Mouse (Mus musculus): ENCODE data around the gene Tmem175. TPM values are rescaled to one million over a fixed set of nuclear protein-coding genes. Genes with fewer than 3 reads are reported as not detected.
A peak's percentile ranks its signal among the peaks of the same experiment; 100 is the strongest.

Gene Tmem175
- polyA plus RNA-seq, 1 experiment from 2014 or later: 16.5 TPM

DNA sequence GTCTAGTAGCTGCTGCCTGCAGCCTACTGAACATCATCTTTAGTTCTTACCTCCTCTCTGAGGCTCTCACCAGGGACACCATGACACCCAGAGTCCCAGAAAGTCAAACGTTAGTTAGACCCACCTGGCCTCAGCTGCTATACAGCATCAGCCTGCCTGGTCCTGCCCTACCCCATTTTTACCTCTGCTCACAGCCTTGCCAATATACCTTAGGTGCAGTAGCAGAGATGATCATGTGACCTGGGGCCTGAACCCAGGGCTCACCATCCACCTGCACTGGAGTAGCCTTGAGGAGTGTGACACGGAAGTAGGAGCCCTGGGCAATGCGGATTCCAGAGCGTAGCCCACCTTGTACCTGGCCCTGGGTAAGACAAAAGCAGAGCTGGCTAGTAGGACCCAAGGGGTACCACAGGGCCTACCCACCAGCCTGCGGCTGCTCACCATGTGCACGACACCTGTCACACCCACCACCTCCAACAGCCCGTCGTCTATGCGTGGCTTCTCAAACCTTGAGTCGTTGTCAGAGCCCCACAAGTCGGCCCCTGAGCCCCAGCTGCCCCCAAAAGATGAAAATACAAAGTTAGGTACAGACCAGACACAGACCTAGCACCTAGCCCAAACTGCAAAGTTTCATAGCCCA, 19.5 kb downstream of the Tmem175 start:
- Histone ChIP-seq H3K36me3 (ENCODE audit: control insufficient read depth, insufficient read depth, low read length) (peaks cover 4% of the 10 kb centered on the region; the same call in 1 of the 2 replicates), H3K27me3 (ENCODE audit: control insufficient read depth, insufficient read depth, low read length) (no peaks in the 10 kb centered on the region), H3K27ac (replicated peaks; ENCODE audit: low read depth, low read length) (no peak overlapping the region), H3K9ac (ENCODE audit: low read length) (no peak overlapping the region), H3K4me1 (ENCODE audit: control insufficient read depth, insufficient read depth, low read length) (no peaks in the 10 kb centered on the region), H3K9me3 (ENCODE audit: control insufficient read depth, low read length) (no peaks in the 10 kb centered on the region), H3K4me2 (ENCODE audit: low read depth, severe bottlenecking) (no peak overlapping the region), H3K4me3 (ENCODE audit: low read depth, low read length) (no peak overlapping the region)
- DNase-seq (ENCODE audit: low spot score) (no peak), ATAC-seq (ENCODE audit: insufficient number of reproducible peaks, low FRiP score, low TSS enrichment, low read depth) (no peak)
- 94% methylated on average over 11 of the region's 11 CpGs for WGBS

- Histone ChIP-seq H3K4me1 (ENCODE audit: control insufficient read depth, insufficient read depth, low read length) (no peaks in the 10 kb centered on the region), H3K4me2 (ENCODE audit: low read depth, severe bottlenecking) (no peak overlapping the region), H3K36me3 (ENCODE audit: control insufficient read depth, insufficient read depth, low read length) (peaks cover 7% of the 10 kb centered on the region; the same call in 1 of the 2 replicates), H3K4me3 (ENCODE audit: low read depth, low read length) (no peak overlapping the region), H3K9ac (ENCODE audit: low read length) (no peak overlapping the region), H3K27ac (replicated peaks; ENCODE audit: low read depth, low read length) (no peak overlapping the region), H3K9me3 (ENCODE audit: control insufficient read depth, low read length) (no peaks in the 10 kb centered on the region), H3K27me3 (ENCODE audit: control insufficient read depth, insufficient read depth, low read length) (no peaks in the 10 kb centered on the region)
- WGBS: 91% methylated on average over 7 of the region's 7 CpGs
- ATAC-seq (ENCODE audit: insufficient number of reproducible peaks, low FRiP score, low TSS enrichment, low read depth) (no peak), DNase-seq (ENCODE audit: low spot score) (no peak)
Observed at GRCm38 (mm10) chr5:108650341-108650740, 20.8 kb downstream of the Tmem175 start.

DNA sequence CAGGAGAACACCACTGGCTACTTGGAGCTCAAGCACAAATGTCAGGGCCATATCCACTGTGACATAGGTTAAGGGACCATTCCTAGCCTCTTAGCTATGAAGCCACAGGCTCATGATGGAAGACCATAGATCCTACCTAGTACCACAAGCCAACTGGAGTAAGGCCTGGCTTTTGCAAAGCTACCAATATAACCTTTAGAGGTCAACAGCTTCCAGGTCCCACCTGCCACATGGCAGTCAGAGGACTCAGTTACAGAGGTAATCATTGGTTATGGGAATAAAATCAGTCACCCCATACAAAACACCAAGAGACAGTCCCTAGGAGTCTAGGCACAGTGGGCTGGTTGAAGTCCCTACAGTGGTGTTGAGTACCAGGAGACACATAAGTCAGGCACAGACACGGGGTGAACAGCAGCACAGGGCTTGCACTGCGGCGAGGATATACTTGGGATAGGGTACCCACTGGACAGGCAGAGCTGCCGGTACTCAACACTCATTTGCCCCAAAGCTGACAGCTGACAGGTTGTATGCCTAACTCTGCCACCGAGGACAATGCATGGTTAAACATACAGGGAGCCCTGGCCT, 21.7 kb downstream of the Tmem175 start:
- peaks cover 7% of the 10 kb centered on the region; the same call in 1 of the 2 replicates for H3K36me3 ChIP-seq (ENCODE audit: control insufficient read depth, insufficient read depth, low read length)

DNA sequence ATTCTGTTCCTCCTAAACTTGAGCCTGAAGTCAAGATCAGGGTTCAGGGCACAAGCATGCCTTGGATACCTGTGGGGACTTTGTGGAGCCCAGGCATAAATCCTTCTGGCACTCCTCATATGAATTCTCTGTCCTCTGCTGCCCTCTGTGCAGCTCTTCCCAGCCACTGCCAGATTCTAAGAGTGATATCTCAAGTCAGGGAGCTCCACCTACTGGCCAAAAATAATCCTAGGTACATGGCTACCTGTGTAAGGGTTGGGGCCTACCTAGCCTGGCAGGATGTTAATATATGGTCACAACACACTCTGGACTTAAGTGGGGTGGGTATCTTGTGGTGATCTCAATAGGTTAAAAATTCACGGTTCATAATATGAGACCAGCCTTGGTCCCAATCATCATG, 22.3 kb downstream of the Tmem175 start:
- no peak overlapping the region for H3K27ac ChIP-seq (replicated peaks; ENCODE audit: low read depth, low read length)
- no peak overlapping the region for H3K4me3 ChIP-seq (ENCODE audit: low read depth, low read length)
- H3K9me3 ChIP-seq (ENCODE audit: control insufficient read depth, low read length): no peaks in the 10 kb centered on the region
- peaks cover 7% of the 10 kb centered on the region; the same call in 1 of the 2 replicates for H3K36me3 ChIP-seq (ENCODE audit: control insufficient read depth, insufficient read depth, low read length)
- DNase-seq (ENCODE audit: low spot score) (peak; percentile 61), ATAC-seq (ENCODE audit: insufficient number of reproducible peaks, low FRiP score, low TSS enrichment, low read depth) (peak; percentile 48; the same call in 1 of the 2 replicates)
- no peak overlapping the region for H3K9ac ChIP-seq (ENCODE audit: low read length)
- WGBS: 63% methylated on average over 1 of the region's 1 CpGs
- H3K27me3 ChIP-seq (ENCODE audit: control insufficient read depth, insufficient read depth, low read length): no peaks in the 10 kb centered on the region
- H3K4me1 ChIP-seq (ENCODE audit: control insufficient read depth, insufficient read depth, low read length): no peaks in the 10 kb centered on the region
- no peak overlapping the region for H3K4me2 ChIP-seq (ENCODE audit: low read depth, severe bottlenecking)

More for the DNA sequence above, 21.7 kb downstream of the Tmem175 start:
- H3K4me2 ChIP-seq (ENCODE audit: low read depth, severe bottlenecking): no peak overlapping the region
- no peaks in the 10 kb centered on the region for H3K27me3 ChIP-seq (ENCODE audit: control insufficient read depth, insufficient read depth, low read length)
- DNase-seq (ENCODE audit: low spot score): no peak
- H3K27ac ChIP-seq (replicated peaks; ENCODE audit: low read depth, low read length): no peak overlapping the region
- WGBS: 91% methylated on average over 5 of the region's 5 CpGs
- no peaks in the 10 kb centered on the region for H3K4me1 ChIP-seq (ENCODE audit: control insufficient read depth, insufficient read depth, low read length)
- no peaks in the 10 kb centered on the region for H3K9me3 ChIP-seq (ENCODE audit: control insufficient read depth, low read length)
- H3K4me3 ChIP-seq (ENCODE audit: low read depth, low read length): no peak overlapping the region
- ATAC-seq (ENCODE audit: insufficient number of reproducible peaks, low FRiP score, low TSS enrichment, low read depth): no peak
- no peak overlapping the region for H3K9ac ChIP-seq (ENCODE audit: low read length)

- 86% methylated on average over 6 of the region's 6 CpGs for WGBS
- H3K9me3 ChIP-seq (ENCODE audit: control insufficient read depth, low read length): no peaks in the 10 kb centered on the region
- no peak overlapping the region for H3K9ac ChIP-seq (ENCODE audit: low read length)
- no peak overlapping the region for H3K4me3 ChIP-seq (ENCODE audit: low read depth, low read length)
- H3K4me1 ChIP-seq (ENCODE audit: control insufficient read depth, insufficient read depth, low read length): no peaks in the 10 kb centered on the region
- no peak overlapping the region for H3K27ac ChIP-seq (replicated peaks; ENCODE audit: low read depth, low read length)
- DNase-seq (ENCODE audit: low spot score): no peak
- no peak overlapping the region for H3K4me2 ChIP-seq (ENCODE audit: low read depth, severe bottlenecking)
- H3K27me3 ChIP-seq (ENCODE audit: control insufficient read depth, insufficient read depth, low read length): no peaks in the 10 kb centered on the region
- no peak for ATAC-seq (ENCODE audit: insufficient number of reproducible peaks, low FRiP score, low TSS enrichment, low read depth)
- H3K36me3 ChIP-seq (ENCODE audit: control insufficient read depth, insufficient read depth, low read length): peaks cover 5% of the 10 kb centered on the region; the same call in 1 of the 2 replicates
Observed at GRCm38 (mm10) chr5:108653341-108653740, 23.8 kb downstream of the Tmem175 start.

GRCm38 (mm10) chr5:108654444-108654990, 24.9 kb downstream of the Tmem175 start:
- WGBS: 94% methylated on average over 10 of the region's 10 CpGs
- H3K27me3 ChIP-seq (ENCODE audit: control insufficient read depth, insufficient read depth, low read length): no peaks in the 10 kb centered on the region
- H3K36me3 ChIP-seq (ENCODE audit: control insufficient read depth, insufficient read depth, low read length): peaks cover 5% of the 10 kb centered on the region; the same call in 1 of the 2 replicates
- no peak overlapping the region for H3K9ac ChIP-seq (ENCODE audit: low read length)
- H3K4me1 ChIP-seq (ENCODE audit: control insufficient read depth, insufficient read depth, low read length): peaks cover under 1% of the 10 kb centered on the region; the same call in 1 of the 2 replicates
- no peak overlapping the region for H3K27ac ChIP-seq (replicated peaks; ENCODE audit: low read depth, low read length)
- H3K9me3 ChIP-seq (ENCODE audit: control insufficient read depth, low read length): no peaks in the 10 kb centered on the region
- no peak overlapping the region for H3K4me2 ChIP-seq (ENCODE audit: low read depth, severe bottlenecking)
- H3K4me3 ChIP-seq (ENCODE audit: low read depth, low read length): no peak overlapping the region
- no peak for DNase-seq (ENCODE audit: low spot score)
- no peak for ATAC-seq (ENCODE audit: insufficient number of reproducible peaks, low FRiP score, low TSS enrichment, low read depth)

- H3K9ac ChIP-seq (ENCODE audit: low read length): no peak overlapping the region
- 93% methylated on average over 9 of the region's 9 CpGs for WGBS
- H3K4me3 ChIP-seq (ENCODE audit: low read depth, low read length): no peak overlapping the region
- peaks cover 5% of the 10 kb centered on the region for H3K4me1 ChIP-seq (ENCODE audit: control insufficient read depth, insufficient read depth, low read length)
- no peaks in the 10 kb centered on the region for H3K9me3 ChIP-seq (ENCODE audit: control insufficient read depth, low read length)
- ATAC-seq (ENCODE audit: insufficient number of reproducible peaks, low FRiP score, low TSS enrichment, low read depth): no peak
- H3K27ac ChIP-seq (replicated peaks; ENCODE audit: low read depth, low read length): no peak overlapping the region
- H3K27me3 ChIP-seq (ENCODE audit: control insufficient read depth, insufficient read depth, low read length): no peaks in the 10 kb centered on the region
- H3K36me3 ChIP-seq (ENCODE audit: control insufficient read depth, insufficient read depth, low read length): peaks cover 5% of the 10 kb centered on the region; the same call in 1 of the 2 replicates
- DNase-seq (ENCODE audit: low spot score): no peak
- H3K4me2 ChIP-seq (ENCODE audit: low read depth, severe bottlenecking): no peak overlapping the region
Observed at GRCm38 (mm10) chr5:108655381-108655780, 25.8 kb downstream of the Tmem175 start.

GRCm38 (mm10) chr5:108655891-108656650, 26.5 kb downstream of the Tmem175 start:
- no peak for ATAC-seq (ENCODE audit: insufficient number of reproducible peaks, low FRiP score, low TSS enrichment, low read depth)
- Histone ChIP-seq H3K4me3 (ENCODE audit: low read depth, low read length) (no peak overlapping the region), H3K4me2 (ENCODE audit: low read depth, severe bottlenecking) (no peak overlapping the region), H3K9ac (ENCODE audit: low read length) (no peak overlapping the region), H3K27me3 (ENCODE audit: control insufficient read depth, insufficient read depth, low read length) (no peaks in the 10 kb centered on the region), H3K9me3 (ENCODE audit: control insufficient read depth, low read length) (no peaks in the 10 kb centered on the region), H3K4me1 (ENCODE audit: control insufficient read depth, insufficient read depth, low read length) (peaks cover 5% of the 10 kb centered on the region), H3K36me3 (ENCODE audit: control insufficient read depth, insufficient read depth, low read length) (peaks cover 5% of the 10 kb centered on the region; the same call in 1 of the 2 replicates), H3K27ac (replicated peaks; ENCODE audit: low read depth, low read length) (no peak overlapping the region)
- no peak for DNase-seq (ENCODE audit: low spot score)
- 89% methylated on average over 15 of the region's 15 CpGs for WGBS
